Mouse (Mus musculus): ENCODE results near the gene Atf6.

The Atf6 gene

DNA sequence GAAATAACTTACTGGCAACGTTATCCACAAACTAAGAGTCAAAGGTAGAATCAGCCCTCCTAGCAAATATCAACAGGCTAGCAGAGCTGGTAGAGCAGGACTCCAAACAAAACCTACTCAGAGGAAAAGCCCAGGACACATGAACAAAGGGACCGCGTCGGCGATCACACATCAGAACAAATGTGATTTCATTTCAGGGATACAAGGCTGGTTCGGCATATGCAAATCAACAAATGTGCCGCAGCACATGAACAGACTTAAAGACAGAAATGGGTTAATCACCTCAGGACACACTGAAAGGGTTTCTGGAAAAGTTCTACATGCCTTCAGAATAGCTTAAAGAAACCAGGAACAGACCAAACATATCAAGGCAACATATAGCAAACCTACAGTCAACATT lies 155.8 kb downstream of the Atf6 start:
- in situ Hi-C loops (cut with MboI, MseI), result no loop called here

DNA sequence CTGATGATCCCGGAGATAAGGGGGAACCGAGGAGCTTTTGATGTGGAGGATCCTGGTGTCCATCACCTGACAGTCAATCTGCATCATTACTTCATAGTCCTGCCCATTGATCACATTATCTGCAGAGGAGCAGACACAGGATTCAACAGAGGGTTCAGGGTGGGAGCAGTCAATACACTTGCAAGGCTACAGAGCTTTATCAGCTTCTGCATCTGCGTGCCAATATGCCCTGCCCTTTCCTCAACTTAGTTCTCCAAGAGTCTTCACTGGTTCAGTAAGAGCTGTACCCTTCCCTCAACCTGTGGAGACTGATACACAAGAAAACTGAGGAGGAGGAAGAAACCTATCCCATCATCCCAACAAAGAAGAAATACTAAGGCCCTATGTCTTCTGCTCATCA lies 157.6 kb downstream of the Atf6 start:
- in situ Hi-C loops (cut with MboI, MseI), result no loop called here

DNA sequence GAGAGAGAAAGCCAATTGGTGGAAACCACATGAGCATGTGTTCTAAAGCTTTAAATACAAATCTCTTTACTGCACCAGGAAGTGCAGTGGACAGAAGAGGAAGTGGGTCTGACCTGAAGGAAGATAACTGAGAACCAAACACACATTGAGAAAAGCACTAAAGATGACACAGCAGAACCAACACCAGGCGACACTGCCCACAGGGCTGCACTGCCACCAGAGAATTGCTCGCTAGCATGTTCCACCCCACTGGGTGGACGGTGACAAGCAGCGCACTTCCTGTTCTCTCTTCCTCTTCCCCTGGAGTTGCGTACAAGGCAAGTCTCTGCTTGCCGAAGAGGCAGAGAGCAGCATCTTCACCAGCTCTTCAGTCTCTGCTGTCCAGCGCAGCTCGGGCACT lies 158.1 kb downstream of the Atf6 start:
- in situ Hi-C loops (cut with MboI, MseI), result no loop called here

DNA sequence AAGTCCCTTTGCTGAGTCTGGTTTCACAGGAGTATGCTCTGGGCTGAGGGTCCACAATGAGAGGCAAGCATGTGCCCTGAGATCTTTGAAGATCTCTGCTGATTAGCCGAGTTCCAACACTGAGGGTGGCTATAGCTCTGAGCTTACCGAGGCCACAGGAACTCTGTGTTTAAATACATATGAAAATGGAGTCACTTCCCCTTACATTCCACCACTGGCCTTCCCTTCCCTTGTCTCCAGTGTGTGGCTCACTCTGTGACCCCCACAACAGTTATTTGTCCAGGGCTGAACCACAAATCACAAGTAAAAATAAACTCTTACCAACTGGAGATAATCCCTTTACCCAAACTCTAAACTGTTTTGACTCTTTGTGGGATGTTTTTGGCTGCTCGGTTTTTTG lies 158.5 kb downstream of the Atf6 start:
- in situ Hi-C loops (cut with MboI, MseI), result no loop called here

DNA sequence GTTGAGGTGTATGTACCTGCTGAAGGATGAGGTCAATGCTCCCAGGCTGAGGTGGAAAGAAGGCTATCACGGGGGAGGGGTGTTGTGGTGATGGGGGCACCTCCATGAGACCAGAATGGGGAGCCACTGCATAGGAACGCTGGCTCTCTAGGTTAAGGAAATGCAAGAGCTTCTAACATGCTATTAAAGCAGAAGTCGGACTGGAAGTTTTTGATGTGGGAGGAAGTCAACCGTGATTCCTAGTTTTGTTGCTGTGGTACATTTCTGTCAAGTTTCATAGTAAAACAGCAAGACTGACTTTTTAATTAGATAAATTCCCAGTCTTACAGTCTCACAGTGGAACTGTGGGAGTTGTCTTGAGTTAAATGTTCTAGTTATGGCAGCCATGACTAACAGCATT lies 161.5 kb downstream of the Atf6 start:
- in situ Hi-C loops (cut with MboI, MseI), result no loop called here

DNA sequence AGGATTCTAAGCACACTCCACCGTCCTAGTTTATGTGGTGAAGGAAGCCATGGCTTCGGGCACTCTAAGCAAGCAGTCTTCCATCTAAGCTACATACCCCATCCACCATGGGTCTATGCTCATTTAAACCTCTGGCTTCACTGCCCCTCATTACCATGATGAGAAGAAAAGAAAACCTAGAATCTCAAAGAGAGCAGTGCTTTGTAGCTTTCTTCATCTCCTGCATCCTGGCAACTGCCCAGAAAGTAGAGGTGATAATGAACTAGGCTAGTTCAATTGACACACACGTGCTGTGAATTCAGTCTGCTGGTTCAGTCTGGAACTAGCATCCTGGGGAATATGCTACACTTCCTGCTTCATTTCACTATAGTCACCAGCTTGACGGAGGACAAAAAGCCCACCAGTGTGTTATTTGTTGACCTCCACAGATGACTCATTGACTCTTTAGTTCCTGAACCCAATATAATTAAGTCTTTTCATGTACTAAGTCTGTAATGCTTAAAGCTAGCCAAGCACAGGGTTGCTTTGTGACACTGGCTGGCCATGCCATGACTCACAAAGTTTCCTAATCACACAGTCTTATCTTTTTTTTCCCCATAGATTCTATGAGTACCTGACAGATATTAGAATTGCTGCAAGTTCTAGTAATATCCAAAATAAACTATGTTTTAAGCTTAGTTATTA lies 162.5 kb downstream of the Atf6 start:
- in situ Hi-C loops (cut with MboI, MseI), result no loop called here

DNA sequence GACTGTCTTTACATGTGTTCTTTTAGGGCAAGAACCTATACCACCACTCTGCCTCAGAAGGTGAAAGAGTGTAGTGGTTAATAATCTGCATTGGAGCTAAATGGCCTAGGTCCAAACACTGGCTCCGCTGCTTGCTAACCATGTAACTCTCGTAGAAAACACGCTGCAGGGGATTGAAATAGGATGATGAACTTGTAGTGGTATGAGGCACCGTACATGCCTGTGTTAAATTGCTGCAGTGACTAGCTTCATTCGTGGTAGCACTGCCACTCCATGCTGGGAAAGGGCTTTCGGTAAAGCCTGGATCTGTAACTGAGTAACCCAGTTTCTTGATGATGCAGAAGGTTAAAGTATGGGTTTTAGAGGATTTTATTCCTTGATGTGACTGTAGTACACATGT lies 163.5 kb downstream of the Atf6 start:
- in situ Hi-C loops (cut with MboI, MseI), result no loop called here

DNA sequence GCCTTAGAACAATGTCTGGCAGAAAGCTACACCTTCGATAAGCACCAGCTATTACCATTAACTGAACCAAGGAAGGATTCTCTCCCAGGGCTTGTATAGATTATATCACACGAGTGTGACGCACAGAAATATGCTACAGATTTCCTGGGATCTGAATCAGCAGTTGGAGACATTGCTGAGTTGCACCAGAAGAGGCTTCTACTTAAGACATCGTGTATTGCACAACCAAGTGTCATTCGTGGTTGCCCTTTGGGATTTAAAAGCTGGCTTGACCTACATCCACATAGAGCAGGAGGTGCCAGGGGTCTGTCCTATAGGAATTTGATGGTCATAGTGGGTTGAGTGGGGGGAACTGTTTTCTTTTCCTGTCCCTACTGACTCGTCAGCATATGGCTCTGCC lies 164.6 kb downstream of the Atf6 start:
- in situ Hi-C loops (cut with MboI, MseI), result no loop called here

DNA sequence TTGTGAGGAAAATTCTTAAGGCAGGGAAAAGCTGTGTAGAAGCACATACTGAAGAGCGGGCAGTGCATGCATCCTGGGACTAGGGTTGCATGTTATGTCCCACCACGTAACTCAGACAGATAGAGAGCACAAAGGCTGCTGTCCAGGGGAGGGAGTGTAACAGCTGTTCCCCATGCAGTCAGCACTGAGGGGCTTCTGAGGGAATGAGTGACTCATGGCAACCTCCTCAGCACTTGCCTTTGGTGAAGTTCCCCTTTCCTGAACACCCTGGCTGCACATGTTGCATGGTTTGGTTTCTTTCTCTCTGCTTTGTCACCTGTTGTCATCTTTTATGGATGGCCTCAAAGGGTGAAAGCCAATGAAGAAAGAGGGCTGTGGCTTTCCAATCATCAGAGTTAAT lies 165.3 kb downstream of the Atf6 start:
- in situ Hi-C loops (cut with MboI, MseI), result no loop called here

DNA sequence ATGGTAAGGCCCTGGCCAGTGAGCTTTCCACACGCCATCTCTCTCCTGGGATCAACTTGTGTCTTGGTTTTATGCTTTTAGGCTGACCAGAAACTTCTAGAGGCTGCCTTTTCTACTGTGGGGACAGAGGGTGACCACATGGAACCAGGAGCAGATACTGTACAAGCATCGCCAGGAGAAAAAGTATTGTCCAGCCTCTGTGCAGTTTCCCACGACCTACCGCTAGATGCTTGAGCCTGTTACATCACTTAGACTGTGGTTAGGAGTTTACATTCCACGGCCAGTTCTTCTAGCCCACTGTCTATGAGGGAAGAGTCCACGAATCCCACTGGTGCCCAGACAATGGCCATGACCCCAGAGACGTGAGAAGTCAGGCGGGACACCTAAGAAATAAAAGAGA lies 166.0 kb downstream of the Atf6 start:
- in situ Hi-C loops (cut with MboI, MseI), result no loop called here

DNA sequence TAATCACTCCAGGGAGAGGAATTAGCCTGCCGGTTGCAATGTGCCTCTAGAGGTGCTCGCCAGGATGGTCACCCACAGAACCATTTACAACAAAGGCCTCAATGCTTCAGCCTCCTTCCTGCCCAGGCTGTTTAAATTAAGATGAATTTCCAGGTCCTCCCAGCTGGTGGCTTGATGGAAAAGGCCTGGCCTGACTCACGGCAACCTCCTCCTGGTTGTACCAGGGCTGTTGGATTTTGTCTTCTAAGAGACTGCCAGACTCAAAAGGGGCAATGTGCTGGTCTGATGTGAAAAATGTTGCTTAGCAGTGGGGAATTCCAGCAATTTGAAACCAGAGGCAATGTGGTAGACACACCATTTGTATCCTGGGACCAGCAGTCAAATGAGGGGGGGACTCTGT lies 166.4 kb downstream of the Atf6 start:
- in situ Hi-C loops (cut with MboI, MseI), result no loop called here

DNA sequence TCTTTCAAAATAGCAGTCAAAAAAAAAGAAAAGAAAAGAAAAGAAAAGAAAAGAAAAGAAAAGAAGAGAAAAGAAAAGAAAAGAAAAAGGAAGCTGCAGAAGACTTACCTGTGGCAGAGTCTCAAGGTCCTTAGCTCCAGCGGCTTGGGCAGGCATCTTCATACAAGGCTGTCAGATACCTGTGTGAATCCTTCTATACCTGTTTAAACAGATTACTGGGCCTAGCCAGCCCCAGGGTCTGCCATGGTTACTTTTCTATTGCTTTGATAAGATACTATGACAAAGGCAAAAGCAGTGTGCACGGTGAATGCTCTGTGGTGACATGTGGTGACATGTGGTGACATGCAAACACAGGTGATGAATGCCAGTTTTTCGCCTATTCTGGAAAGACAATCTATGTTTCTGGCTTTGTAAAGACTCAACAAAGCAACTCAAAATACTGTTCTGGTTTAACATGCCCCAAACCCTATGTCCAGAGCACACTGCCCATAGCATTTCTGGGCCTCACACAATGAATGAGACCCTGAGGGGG lies 167.0 kb downstream of the Atf6 start:
- in situ Hi-C loops (cut with MboI, MseI), result no loop called here

DNA sequence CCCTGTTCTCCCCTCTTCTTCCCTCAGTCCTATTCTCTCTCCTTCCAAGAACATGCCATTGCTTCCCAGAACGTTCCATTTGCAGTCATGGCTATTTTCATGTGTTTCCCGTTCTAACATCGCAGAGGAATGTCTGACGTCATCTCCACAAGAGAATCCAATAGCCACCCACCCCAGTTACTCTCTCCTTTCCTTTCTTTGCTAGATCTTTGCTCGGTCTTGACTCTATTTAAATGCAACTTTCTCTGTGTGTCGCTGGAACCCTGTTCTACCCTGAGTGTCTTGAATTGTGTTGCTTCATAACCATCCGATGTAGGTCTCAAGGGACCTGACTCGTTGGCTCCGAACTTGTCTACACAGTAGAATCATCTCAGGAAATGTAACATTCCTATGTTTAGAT lies 168.0 kb downstream of the Atf6 start:
- in situ Hi-C loops (cut with MboI, MseI), result no loop called here

DNA sequence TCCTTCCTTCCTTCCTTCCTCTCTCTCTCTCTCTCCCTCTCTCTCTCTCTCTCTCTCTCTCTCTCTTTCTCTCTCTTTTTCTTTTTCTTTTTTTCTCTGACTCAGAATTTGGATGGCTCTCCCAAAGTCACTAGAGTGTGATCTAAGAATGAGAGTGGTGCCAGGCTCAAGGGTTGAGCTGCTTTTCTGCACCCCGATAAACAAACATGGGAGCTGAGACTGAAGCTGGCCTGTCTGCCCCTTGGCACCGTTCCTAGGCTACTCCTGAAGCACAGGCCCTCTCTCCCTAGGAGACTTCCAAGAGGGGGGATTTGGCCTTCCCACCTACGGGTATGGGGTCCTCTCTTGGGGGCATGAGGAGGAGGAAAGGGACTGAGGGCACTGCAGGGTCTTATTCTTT lies 168.8 kb downstream of the Atf6 start:
- in situ Hi-C loops (cut with MboI, MseI), result no loop called here

DNA sequence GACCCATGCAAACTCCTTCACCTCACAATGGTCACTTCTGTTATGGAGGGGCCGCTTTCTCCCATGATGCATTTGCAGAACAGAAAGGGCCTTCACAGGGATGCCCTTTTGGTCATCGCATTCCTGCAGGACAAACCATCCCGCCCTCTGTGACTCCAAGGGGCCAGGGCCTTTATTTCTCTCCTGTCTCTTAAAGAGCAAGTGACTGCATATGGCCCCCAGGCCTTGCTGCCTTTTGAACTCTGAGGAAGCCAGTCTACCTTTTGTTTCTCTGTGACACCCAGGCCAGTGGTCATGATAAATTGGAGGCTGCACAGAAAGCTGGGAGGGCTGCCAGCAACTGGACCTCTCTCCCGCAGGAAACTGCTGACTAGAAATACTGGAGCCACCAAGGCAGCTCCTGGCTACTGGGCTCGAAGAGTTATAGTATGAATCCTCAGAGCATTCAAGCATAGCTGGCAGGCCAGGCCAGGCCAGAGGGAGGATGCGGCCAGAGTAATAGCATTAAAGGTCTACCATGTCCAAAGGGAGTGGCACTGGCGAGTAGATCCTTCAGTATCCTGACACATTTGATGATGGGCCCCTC lies 169.7 kb downstream of the Atf6 start:
- in situ Hi-C loops (cut with MboI, MseI), result no loop called here

DNA sequence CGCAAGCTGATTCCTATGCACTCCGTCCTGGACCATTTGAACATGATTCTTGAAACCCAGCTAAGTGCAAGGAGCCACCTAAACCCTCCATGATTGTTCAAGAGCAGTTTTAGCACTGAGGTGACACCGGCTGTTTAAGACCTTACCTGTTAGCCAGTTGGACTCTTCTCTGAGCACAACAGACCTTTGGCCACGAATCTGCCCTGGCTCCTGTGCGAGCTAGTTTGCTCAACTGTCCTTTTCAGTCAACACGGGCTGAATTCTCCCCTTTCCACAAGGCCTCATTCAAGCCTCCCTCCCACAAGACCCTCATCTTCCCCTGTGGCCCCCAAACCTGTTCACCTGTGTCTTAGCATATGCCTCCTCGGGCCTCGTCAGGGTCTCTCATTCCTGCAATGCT lies 170.6 kb downstream of the Atf6 start:
- in situ Hi-C loops (cut with MboI, MseI), result no loop called here

DNA sequence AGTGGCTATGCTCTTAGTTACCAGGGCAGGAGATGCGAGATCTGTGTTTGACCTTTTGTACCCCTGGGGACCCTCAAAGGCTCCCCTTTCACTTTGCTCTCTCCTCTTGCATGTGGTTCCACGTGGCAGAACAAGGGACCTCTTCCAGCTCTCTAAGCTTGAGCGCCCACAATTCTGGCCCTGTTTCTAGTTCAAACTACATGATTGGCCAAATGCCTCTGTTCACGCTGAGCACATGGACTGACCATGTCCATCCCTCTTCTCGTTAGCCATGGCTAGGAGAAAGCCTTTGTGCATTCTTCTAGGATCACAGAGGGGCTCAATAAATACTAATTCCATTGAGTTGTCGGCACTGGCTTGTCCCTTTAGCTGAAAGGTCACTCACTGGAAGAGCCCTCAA lies 172.2 kb downstream of the Atf6 start:
- in situ Hi-C loops (cut with MboI, MseI), result no loop called here

DNA sequence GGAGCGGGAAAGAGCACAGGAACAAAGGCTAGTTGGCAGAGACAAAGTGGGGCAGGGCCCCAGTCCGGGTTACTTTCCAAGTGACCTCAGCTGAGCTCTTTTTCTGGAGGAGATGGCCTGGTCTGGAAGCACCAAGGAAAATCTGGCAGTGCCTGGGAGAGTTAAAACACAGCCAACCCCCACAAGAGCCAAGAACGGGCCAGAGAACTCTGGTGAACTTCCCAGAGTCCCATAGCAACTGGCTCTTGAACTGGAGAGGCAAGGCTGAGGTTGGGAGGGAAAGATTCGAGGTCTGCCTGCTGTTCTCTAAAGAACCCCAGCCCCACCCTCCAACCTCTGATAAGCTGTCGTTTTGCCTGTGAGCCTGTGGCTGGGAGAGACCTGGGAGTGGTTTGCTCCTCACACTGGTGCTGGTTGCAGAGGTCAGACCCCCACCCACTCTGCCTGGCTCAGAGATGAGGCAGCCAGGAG lies 172.7 kb downstream of the Atf6 start:
- in situ Hi-C loops (cut with MboI, MseI), result no loop called here

DNA sequence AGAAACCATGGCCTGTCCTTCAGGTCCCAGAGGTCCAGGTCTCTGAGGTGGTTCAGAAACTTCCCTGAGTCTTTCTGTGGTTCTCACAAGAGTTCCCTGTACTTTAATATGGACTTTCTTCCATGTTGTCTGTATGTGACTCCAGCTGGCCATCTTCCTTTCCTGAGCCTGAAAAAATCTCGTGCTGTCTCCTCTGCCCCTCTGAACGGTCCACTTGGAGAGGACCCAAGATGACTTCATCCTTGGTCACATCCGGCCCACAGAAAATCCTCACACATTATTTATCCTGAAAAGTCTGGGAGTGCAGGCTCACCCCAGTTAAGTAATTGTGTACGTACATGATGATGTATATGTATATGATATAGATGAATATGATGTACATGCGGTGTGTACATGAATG lies 176.3 kb downstream of the Atf6 start:
- in situ Hi-C loops (cut with MboI, MseI), result no loop called here

DNA sequence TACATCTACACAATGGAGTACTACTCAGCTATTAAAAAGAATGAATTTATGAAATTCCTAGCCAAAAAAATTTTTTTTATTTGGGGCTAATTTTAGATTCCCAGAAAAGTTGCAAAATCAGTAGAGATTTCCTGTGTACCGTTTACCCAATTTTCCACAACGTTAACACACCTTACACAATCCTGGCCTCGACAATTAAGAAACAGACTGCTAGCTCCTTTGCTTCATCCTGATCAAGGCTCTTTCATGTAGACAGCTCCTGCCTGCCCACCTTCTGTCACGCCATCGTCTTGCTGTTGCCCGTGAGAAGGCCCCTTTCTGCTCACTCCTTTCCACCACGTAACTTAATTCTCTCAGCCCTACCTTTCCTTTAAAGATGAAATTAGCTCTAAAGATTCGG lies 177.8 kb downstream of the Atf6 start:
- in situ Hi-C loops (cut with MboI, MseI), result no loop called here

DNA sequence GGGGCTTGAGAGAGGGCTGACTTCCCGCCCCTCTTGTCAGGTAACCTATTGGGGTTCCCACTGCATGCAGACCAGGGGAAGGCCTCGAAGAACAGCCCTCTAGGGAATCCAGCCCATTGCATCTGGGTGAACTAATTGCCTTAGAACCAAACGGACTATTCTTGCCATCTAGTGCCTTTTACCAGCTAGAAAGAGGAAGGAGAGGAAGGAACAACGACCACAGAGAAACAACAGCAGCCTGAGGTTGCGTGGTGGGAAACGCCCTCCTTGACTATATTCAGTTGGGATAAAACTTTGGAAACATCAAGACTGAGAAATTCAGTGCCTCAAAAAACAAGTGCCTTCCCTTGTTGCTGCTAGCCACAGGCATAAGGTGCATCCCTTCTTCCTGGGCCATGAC lies 183.7 kb downstream of the Atf6 start:
- in situ Hi-C loops (cut with MboI, MseI), result no loop called here

DNA sequence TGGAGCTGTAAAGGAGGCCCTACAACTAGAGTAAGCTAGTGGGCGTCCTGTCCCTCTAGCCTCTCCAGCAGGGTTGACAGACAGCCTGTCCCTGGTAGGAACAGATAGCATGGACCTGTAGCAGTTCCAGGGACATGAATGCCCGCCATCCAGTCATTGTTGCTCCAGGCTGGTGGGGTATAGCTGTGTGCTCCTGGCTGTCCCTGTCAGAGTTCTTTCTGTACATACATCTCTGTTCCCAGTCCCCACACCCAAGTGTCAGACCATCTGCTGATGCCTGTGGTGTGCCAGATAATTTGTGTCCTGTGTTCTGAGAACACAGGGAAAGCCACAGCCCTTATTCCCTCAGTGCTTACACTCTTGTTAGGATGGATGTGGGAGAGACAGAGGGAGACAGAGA lies 187.9 kb downstream of the Atf6 start:
- in situ Hi-C loops (cut with MboI, MseI), result no loop called here

DNA sequence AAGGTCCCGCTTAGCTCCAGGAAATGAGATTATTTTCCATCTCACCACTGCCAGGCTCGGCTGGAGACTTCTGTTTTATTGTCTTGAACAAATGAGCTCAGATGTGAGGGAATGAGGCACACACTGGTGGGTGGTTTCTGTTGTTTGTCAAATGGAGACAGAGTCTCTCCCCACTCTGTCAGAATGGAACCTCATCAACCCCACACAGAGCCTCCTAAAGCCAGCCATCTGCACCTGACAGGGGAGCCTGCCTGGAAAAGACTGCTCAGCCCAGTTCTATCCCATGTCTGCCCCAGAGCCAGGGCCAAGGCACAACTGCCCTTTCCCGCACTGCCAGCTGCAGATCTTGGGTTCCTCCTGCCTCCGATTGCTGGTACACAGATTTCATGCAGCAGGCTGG lies 188.7 kb downstream of the Atf6 start:
- in situ Hi-C loops (cut with MboI, MseI), result no loop called here

DNA sequence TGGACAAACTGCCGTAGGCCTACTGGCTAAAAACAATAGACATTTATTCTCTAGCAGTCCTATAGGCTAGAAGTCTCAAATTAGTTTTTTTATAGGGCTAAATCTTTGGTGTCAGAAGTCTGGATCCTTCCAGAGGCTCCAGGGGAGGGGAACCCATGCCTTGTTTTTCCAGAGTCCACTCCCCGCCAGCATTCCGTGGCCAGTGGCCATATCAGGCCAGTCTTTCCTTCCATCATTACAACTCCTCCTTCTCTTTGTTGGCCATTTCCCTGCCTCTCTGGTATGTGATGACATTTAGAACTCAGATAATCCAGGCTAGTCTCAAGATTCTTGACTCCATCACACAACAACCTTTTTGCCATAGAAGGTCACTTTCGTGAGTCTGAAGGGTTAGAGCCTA lies 189.9 kb downstream of the Atf6 start:
- in situ Hi-C loops (cut with MboI, MseI), result no loop called here
